Mouse (Mus musculus) skeletal muscle tissue, postnatal 0 days (tissue): ENCODE measurements around the gene Neurod1. TPM values are rescaled to one million over a fixed set of nuclear protein-coding genes. Genes with fewer than 3 reads are reported as not detected.

Experiments used
- polyA plus RNA-seq: library from polyadenylated mRNA; unstranded; fragments of >200 nt; fragmentation: Nextera tagmentation; extraction: Ambion mirVana; gene quantifications from 2 replicates; pipeline ENCODE4 v1.2.1, GENCODE M21; 2015

Neurod1 gene
- not detected in 2 replicates for polyA plus RNA-seq

DNA sequence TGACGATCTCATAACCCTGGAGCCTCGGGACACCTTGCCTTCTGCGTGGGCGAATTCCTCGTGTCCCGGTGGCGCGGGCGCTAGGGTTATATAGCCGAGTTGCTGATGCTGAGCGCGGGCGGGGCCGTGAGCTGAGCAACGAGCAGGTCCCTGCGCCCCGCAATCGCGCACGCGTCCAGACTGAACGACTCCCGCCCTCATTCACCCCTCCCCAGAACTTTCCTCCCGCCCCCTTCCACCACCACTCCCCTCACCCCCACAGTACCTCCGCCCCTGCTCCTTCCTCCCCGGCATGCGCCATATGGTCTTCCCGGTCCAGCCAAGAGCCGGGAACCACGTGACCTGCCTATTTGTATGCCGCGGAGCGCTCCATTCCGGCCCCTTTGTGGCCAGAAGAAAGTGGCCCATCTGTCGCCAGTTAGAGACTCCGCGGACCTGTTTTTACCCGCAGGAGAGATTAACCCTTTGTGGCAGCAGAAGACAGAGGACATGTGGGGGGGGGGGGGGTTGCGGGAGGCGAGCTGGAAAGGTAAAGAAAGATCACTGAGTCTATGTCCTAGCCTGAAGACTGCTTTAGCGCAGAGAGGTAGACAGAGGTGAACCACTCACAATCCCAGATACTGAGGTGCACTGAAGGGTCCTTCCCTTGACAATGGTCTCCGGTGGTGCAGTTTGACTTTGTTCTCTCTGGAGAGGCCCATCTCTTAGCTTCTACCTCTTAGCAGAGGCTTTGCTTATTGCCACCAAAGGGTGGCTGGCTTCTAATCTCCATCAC lies at the start of gene Neurod1, which contains the start of gene Cerkl:
Gene Neurod1, minus strand, starts transcription at position 177 of the 775 bp plus-strand sequence.
Gene Cerkl, minus strand, starts transcription at position 211 of the 775 bp plus-strand sequence.

Other genes with a start within 250 kb of the Neurod1 start
- gene Itga4, start 201.3 kb downstream of the Neurod1 start, polyA plus RNA-seq = 3.6 and 3.7 TPM in 2 replicates
- gene Cerkl, start within 50 bp of the Neurod1 start, polyA plus RNA-seq = 0.15 and 0.50 TPM in 2 replicates
- 3.6 and 4.4 TPM in 2 replicates for gene Itprid2, start 178.6 kb upstream of the Neurod1 start, polyA plus RNA-seq